Mouse (Mus musculus) bone marrow, adult 2 months (tissue): ENCODE measurements around the gene Fgfr2.

Experiments used
- CTCF ChIP-seq: fragments of 200-500 bp; IDR thresholded peaks from 2 replicates; pipeline ENCODE4 v1.5.1; 2011; ENCODE audit warnings: low read length, control low read depth; ENCODE audit not compliant: control insufficient read depth, insufficient read depth
- POLR2A ChIP-seq: fragments of 200-500 bp; IDR thresholded peaks from 2 replicates; pipeline ENCODE4 v1.6.1; 2011; ENCODE audit warnings: low read depth, mild to moderate bottlenecking, control low read depth, low read length, borderline replicate concordance; ENCODE audit not compliant: control insufficient read depth

DNA sequence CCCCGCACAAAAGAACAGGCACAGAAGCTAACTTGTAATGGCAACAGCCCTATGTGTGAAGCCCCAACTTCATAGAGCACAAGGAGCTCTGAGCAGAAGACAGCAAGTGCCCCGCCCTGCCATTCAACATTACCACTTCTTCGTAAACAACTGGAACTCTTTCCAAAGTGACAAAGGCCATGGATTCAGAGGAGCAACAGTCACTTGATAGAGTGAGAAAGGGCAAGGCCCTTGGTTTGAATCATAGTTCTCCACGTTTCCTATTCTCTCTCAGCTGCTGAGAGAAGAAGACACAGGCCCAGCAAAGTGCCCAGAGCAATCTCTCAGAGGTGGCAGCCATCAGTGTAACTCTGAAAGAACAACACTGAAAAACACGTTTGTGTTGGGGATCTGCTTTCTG, 359.2 kb downstream of the Fgfr2 start:
- TF ChIP-seq CTCF: no peak
- no peak for TF ChIP-seq POLR2A
